Mouse (Mus musculus) cerebral cortex, adult 2 months (tissue): ENCODE data around the gene Vopp1.

ENCODE experiments used
- WGBS: fragments of 180-500 bp; shearing (Covaris S2); methylation state at CpG from one replicate; pipeline ENCODE4 v1.1.7; 2018; 5-methylcytosine and 5-hydroxymethylcytosine counted together

The Vopp1 gene

GRCm38 (mm10) chr6:57824422-57825258 lies at the start of gene Vopp1:
Gene Vopp1 (minus strand): TSS chr6:57825159.
- under 1% methylated on average over 83 of the region's 87 CpGs for WGBS

- WGBS, result 48% methylated on average over 6 of the region's 6 CpGs
Measured at GRCm38 (mm10) chr6:57859043-57860042, 34.4 kb upstream of the Vopp1 start.

GRCm38 (mm10) chr6:57851177-57851576 lies 26.2 kb upstream of the Vopp1 start:
- WGBS, result 89% methylated on average over 5 of the region's 5 CpGs

- WGBS, result 82% methylated on average over 1 of the region's 1 CpGs
Measured at GRCm38 (mm10) chr6:57850286-57850685, 25.3 kb upstream of the Vopp1 start, which contains the start of gene Vmn1r21. Gene Vmn1r21 (minus strand): TSS chr6:57850343.

GRCm38 (mm10) chr6:57839693-57840408 lies 14.9 kb upstream of the Vopp1 start:
- WGBS, result 63% methylated on average over 2 of the region's 2 CpGs

- WGBS, result 5% methylated on average over 5 of the region's 5 CpGs
Measured at GRCm38 (mm10) chr6:57825259-57825715, 328 bp upstream of the Vopp1 start.

- 8% methylated on average over 3 of the region's 3 CpGs for WGBS
Measured at GRCm38 (mm10) chr6:57823461-57823860, 1.5 kb downstream of the Vopp1 start.

GRCm38 (mm10) chr6:57822648-57823410 lies 2.1 kb downstream of the Vopp1 start:
- 36% methylated on average over 5 of the region's 5 CpGs for WGBS

- 57% methylated on average over 2 of the region's 2 CpGs for WGBS
Measured at GRCm38 (mm10) chr6:57814436-57814940, 10.5 kb downstream of the Vopp1 start.

- 76% methylated on average over 3 of the region's 3 CpGs for WGBS
Measured at GRCm38 (mm10) chr6:57811748-57812730, 12.9 kb downstream of the Vopp1 start.

- WGBS, result 68% methylated on average over 5 of the region's 5 CpGs
Measured at GRCm38 (mm10) chr6:57805218-57806069, 19.5 kb downstream of the Vopp1 start.

GRCm38 (mm10) chr6:57803130-57803529 lies 21.8 kb downstream of the Vopp1 start:
- WGBS, result 76% methylated on average over 2 of the region's 2 CpGs

GRCm38 (mm10) chr6:57798986-57799385 lies 26.0 kb downstream of the Vopp1 start:
- WGBS, result 43% methylated on average over 1 of the region's 1 CpGs

GRCm38 (mm10) chr6:57796853-57797423 lies 28.0 kb downstream of the Vopp1 start:
- 60% methylated on average over 3 of the region's 3 CpGs for WGBS

- 46% methylated on average over 3 of the region's 3 CpGs for WGBS
Measured at GRCm38 (mm10) chr6:57795835-57796234, 29.1 kb downstream of the Vopp1 start.

- WGBS, result 78% methylated on average over 9 of the region's 9 CpGs
Measured at GRCm38 (mm10) chr6:57792821-57793220, 32.1 kb downstream of the Vopp1 start.

GRCm38 (mm10) chr6:57790542-57790941 lies 34.4 kb downstream of the Vopp1 start:
- 80% methylated on average over 4 of the region's 4 CpGs for WGBS

- WGBS, result 91% methylated on average over 6 of the region's 6 CpGs
Measured at GRCm38 (mm10) chr6:57787376-57787775, 37.6 kb downstream of the Vopp1 start.
